Mouse (Mus musculus) embryonic facial prominence, embryonic 15.5 days (tissue): ENCODE measurements around the gene Papola. TPM values are rescaled to one million over a fixed set of nuclear protein-coding genes. Genes with fewer than 3 reads are reported as not detected.

Source experiments
- microRNA-seq: library from miRNA; unstranded; fragments of <30 nt; microRNA quantifications from one replicate; pipeline ENCODE4, GENCODE M21; 2016; ENCODE audit warnings: borderline number of aligned reads
- polyA plus RNA-seq: library from polyadenylated mRNA; unstranded; fragments of >200 nt; fragmentation: Nextera tagmentation; extraction: Ambion mirVana; gene quantifications from 2 replicates; pipeline ENCODE4 v1.2.1, GENCODE M21; 2015

The Papola gene
- polyA plus RNA-seq, 1 experiment from 2014 or later = 186 TPM

Small RNAs within 50 kb of the gene (microRNA-seq; reads per million reads assigned to microRNA genes)
- gene Gm22120 = not detected

Other genes with a start within 250 kb of the Papola start
- gene Bdkrb2, start 221.5 kb upstream of the Papola start, polyA plus RNA-seq = 2.6 and 2.8 TPM in 2 replicates
- gene Bdkrb1, start 181.6 kb upstream of the Papola start, polyA plus RNA-seq = 0.52 and 0.53 TPM in 2 replicates
- 31.3 and 33.1 TPM in 2 replicates for gene Gskip, start 99.9 kb upstream of the Papola start, polyA plus RNA-seq
- 12.8 and 14.6 TPM in 2 replicates for gene Atg2b, start 99.5 kb upstream of the Papola start, polyA plus RNA-seq
- gene Ak7, start 78.7 kb upstream of the Papola start, polyA plus RNA-seq = 2.9 and 4.7 TPM in 2 replicates
- 51.2 and 54.2 TPM in 2 replicates for gene Vrk1, start 225.5 kb downstream of the Papola start, polyA plus RNA-seq